9 mouse cellular contexts compared by ENCODE assay signal in the genomic region with DNA sequence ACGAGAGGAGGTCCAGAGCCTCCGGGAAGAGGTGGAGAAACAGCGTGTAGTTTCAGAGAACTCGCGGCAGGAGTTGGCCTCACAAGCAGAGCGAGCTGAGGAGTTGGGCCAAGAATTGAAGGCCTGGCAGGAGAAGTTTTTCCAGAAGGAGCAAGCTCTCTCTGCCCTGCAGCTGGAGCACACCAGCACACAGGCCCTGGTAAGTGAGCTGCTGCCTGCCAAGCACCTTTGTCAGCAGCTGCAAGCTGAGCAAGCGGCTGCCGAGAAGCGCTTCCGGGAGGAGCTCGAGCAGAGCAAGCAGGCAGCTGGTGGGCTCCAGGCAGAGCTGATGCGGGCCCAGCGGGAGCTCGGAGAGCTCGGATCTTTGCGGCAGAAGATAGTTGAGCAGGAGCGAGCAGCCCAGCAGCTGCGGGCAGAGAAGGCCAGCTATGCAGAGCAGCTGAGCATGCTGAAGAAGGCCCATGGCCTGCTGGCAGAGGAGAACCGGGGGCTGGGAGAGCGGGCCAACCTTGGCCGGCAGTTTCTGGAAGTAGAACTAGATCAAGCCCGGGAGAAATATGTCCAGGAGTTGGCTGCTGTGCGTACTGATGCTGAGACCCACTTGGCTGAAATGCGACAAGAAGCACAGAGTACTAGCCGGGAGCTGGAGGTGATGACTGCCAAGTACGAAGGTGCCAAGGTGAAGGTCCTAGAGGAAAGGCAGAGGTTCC. TPM values are rescaled to one million over a fixed set of nuclear protein-coding genes. Genes with fewer than 3 reads are reported as not detected.
A peak's percentile ranks its signal among the peaks of the same experiment; 100 is the strongest.
DNase-seq lines count a peak whose midpoint lies in the region; ATAC-seq and TF ChIP-seq lines count a peak whose summit lies in the region.
"Had no signal": no experiment of that assay in that cellular context is flagged by ENCODE, and none has a peak within 500 bp of the region (broad histone marks: within the 10 kb centered on the region; RNA-seq: fewer than 3 reads in every experiment).

No protein-coding gene starts in this region.

- DNase-seq in adrenal gland, postnatal 10 days: peak; percentile 53
- no peak for DNase-seq in adrenal gland, adult 18-20 months (ENCODE audit: low spot score in 2 of 2)
- DNase-seq in lung, adult 18-20 months: peak; percentile 33
- no peak for DNase-seq in lung, adult 2 months
- DNase-seq in gastrocnemius, adult 8-10 months (ENCODE audit: low spot score in 2 of 2): peak; percentile 44 to 70
- peak; percentile 27 to 85 for DNase-seq in lung, postnatal 4 days
- DNase-seq in MN1 (ENCODE audit: low spot score): no peak

- H3K27ac ChIP-seq in intestine, embryonic 16.5 days (ENCODE audit: low read length): no peak overlapping the region
- H3K27ac ChIP-seq: midbrain, embryonic 12.5 days had no signal

- H3K27me3 ChIP-seq in intestine, embryonic 16.5 days (replicated peaks; ENCODE audit: control insufficient read depth, insufficient read depth, low read length): no peaks in the 10 kb centered on the region
- H3K27me3 ChIP-seq: midbrain, embryonic 12.5 days had no signal

- H3K4me2 ChIP-seq in intestine, embryonic 16.5 days (ENCODE audit: low read depth, low read length): no peak overlapping the region
- H3K4me2 ChIP-seq: midbrain, embryonic 12.5 days had no signal

- no peak for TF ChIP-seq POLR2A in lung, adult 2 months (IDR thresholded peaks at IDR 0.05; ENCODE audit: borderline replicate concordance, extremely low read depth, low read depth, low read length)

- no peaks in the 10 kb centered on the region for H3K9me3 ChIP-seq in intestine, embryonic 16.5 days (ENCODE audit: control insufficient read depth, low read length)
- H3K9me3 ChIP-seq: midbrain, embryonic 12.5 days had no signal

- H3K9ac ChIP-seq in intestine, embryonic 16.5 days (ENCODE audit: low read depth, low read length): no peak overlapping the region
- H3K9ac ChIP-seq: midbrain, embryonic 12.5 days had no signal

- 77% methylated on average over 26 of the region's 26 CpGs for WGBS in lung, adult 2 months
- WGBS in intestine, embryonic 16.5 days: 87% methylated on average over 26 of the region's 26 CpGs

- H3K36me3 ChIP-seq in intestine, embryonic 16.5 days (ENCODE audit: control insufficient read depth, insufficient read depth, low read length): peaks cover 40% of the 10 kb centered on the region

- H3K4me1 ChIP-seq in lung, adult 2 months (ENCODE audit: control insufficient read depth, insufficient read depth, low read length): no peaks in the 10 kb centered on the region
- no peaks in the 10 kb centered on the region for H3K4me1 ChIP-seq in intestine, embryonic 16.5 days (ENCODE audit: control insufficient read depth, insufficient read depth, low read length)
- H3K4me1 ChIP-seq: midbrain, embryonic 12.5 days had no signal

- no peak for TF ChIP-seq CTCF in lung, adult 2 months (IDR thresholded peaks at IDR 0.05; ENCODE audit: insufficient read depth, low read length)

- ATAC-seq in intestine, embryonic 16.5 days: no peak

- H3K4me3 ChIP-seq in lung, adult 2 months (replicated peaks; ENCODE audit: extremely low read depth, low read depth, low read length): no peak overlapping the region
- no peak overlapping the region for H3K4me3 ChIP-seq in intestine, embryonic 16.5 days (ENCODE audit: low read length)
- H3K4me3 ChIP-seq: midbrain, embryonic 12.5 days had no signal

RNA-seq across cellular contexts. Expression of a gene that starts 17.4 kb away (rescaled TPM):
- 1 to 10 TPM; 5.4 to 6.3 TPM for total RNA-seq in adrenal gland, postnatal 10 days (2021)
- 10 to 100 TPM in 1 of 2 experiments, 1 to 10 TPM in 1; 8.4 to 12.5 TPM for total RNA-seq in adrenal gland, adult 18-20 months (2021)
- polyA plus RNA-seq in lung, adult 2 months (2012; rRNA removed): 11.4 and 12.0 TPM in 2 replicates
- total RNA-seq in gastrocnemius, adult 8-10 months (2022): 1 to 10 TPM in 3 of 4 experiments, under 1 TPM in 1; 0.82 to 2.7 (median 1.7) TPM
- 1.9 and 2.1 TPM in 2 replicates for polyA plus RNA-seq in intestine, embryonic 16.5 days (2015; fragmentation: Nextera tagmentation; extraction: Ambion mirVana)

Comparison
In these comparisons a context has a peak if more than half of its experiments do, and no peak if none do; other contexts are left out.
1. DNase-seq: peak in adrenal gland, postnatal 10 days (single experiment), lung, adult 18-20 months (2 of 2), gastrocnemius, adult 8-10 months (2 of 2) and lung, postnatal 4 days (2 of 2); none in adrenal gland, adult 18-20 months (0 of 2), lung, adult 2 months (single experiment) and MN1 (single experiment).